Mouse (Mus musculus) testis, adult 2 months (tissue): ENCODE data around the gene Galnt3. TPM values are rescaled to one million over a fixed set of nuclear protein-coding genes. Genes with fewer than 3 reads are reported as not detected.

Source experiments
- H3K27ac ChIP-seq: fragments of 200-500 bp; 2 replicates; pipeline ENCODE4 v1.5.1; 2012; ENCODE audit warnings: low read depth, low read length; ENCODE audit not compliant: control insufficient read depth, insufficient read depth
- H3K27me3 ChIP-seq: fragments of 200-500 bp; 2 replicates; pipeline ENCODE4 v1.6.1; 2012; ENCODE audit warnings: mild to moderate bottlenecking, low read length, moderate library complexity; ENCODE audit not compliant: control insufficient read depth, insufficient read depth
- H3K36me3 ChIP-seq: fragments of 200-500 bp; 2 replicates; pipeline ENCODE4 v1.6.1; 2012; ENCODE audit warnings: mild to moderate bottlenecking, low read length; ENCODE audit not compliant: control insufficient read depth, insufficient read depth
- H3K4me1 ChIP-seq: fragments of 200-500 bp; 2 replicates; pipeline ENCODE4 v1.6.1; 2012; ENCODE audit warnings: low read length; ENCODE audit not compliant: control insufficient read depth, insufficient read depth
- H3K4me3 ChIP-seq: fragments of 200-500 bp; 2 replicates; pipeline ENCODE4 v1.5.1; 2012; ENCODE audit warnings: low read depth, mild to moderate bottlenecking, low read length, moderate library complexity, mixed read lengths; ENCODE audit not compliant: control insufficient read depth
- CTCF ChIP-seq: fragments of 200-500 bp; IDR thresholded peaks from 2 replicates; pipeline ENCODE4 v1.5.1; 2012; ENCODE audit warnings: low read depth, mild to moderate bottlenecking, inconsistent platforms, low read length, moderate library complexity; ENCODE audit not compliant: control insufficient read depth, insufficient read depth, insufficient replicate concordance
- POLR2A ChIP-seq: fragments of 200-500 bp; IDR thresholded peaks from 2 replicates; pipeline ENCODE4 v1.6.1; 2012; ENCODE audit warnings: low read depth, mild to moderate bottlenecking, inconsistent platforms, low read length, moderate library complexity; ENCODE audit not compliant: control insufficient read depth
- polyA plus RNA-seq: library from polyadenylated mRNA; depleted of rRNA; stranded (reverse); fragments of >200 nt; gene quantifications from 2 replicates; pipeline ENCODE4 v1.2.3, GENCODE M21; 2012; rRNA removed

The Galnt3 gene
- polyA plus RNA-seq, 1 experiment, result 83.9 TPM

DNA sequence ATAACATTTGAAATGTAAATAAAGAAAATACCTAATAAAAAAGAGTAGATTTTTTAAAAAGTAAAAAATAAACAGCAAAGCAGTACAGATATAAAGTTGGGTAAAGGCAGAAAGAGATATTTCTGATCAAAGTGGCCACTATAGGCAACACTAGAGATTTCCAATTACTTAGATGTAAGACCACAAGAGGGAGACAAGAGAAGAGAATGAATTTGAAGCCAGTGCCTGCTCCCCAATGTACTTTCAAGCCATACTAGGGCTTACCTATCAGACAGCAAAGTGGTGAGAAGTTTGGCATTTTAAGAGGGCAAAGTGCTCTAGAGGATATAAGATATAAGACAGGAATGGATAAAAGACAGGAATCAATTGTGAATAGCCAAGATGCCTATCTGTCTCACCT is 84.2 kb downstream of the Galnt3 start:
- peaks cover 9% of the 10 kb centered on the region for H3K4me1 ChIP-seq
- no peaks in the 10 kb centered on the region for H3K27me3 ChIP-seq
- H3K4me3 ChIP-seq, result no peak overlapping the region
- H3K36me3 ChIP-seq, result no peaks in the 10 kb centered on the region
- TF ChIP-seq CTCF (no peak), POLR2A (no peak)
- no peak overlapping the region for H3K27ac ChIP-seq

DNA sequence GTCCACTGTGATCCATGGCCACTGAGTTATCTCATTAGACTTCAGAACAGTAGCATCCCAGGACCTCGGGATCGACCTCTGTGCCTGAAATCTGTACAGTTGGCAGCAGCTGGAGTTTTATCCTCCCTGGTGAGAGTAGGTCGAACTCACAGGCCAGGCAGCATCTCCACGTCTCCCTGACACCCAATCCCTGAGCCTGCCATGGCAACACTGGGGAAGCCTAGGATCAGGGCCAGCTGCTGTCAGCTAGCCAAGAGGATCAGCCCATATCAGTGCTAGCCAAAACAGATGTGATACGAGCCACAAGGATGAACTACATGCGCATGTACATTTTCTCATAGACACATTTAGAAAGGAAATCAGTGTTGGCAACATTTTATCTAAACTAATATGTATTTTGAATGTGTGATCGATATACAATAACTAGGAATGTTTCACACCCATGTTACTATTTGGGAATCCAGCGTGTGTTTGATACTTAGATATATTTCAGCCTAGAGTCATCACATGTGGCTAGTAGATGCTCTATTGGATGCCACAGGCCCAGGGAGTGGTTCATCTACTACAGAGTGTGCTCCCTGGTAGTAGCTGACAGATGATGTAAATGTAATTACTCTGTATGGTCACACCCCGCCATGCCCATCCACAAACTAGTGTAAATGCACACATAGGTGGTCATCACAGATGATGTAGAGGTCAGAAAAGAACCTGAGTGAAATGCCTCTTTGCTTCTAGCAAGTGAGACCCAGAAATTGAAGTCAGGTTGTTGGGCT is 89.7 kb downstream of the Galnt3 start:
- Histone ChIP-seq H3K27me3 (no peaks in the 10 kb centered on the region), H3K36me3 (no peaks in the 10 kb centered on the region), H3K27ac (no peak overlapping the region), H3K4me1 (no peaks in the 10 kb centered on the region), H3K4me3 (no peak overlapping the region)
- no peak for TF ChIP-seq POLR2A
- TF ChIP-seq CTCF, result no peak

Other genes with a start within 250 kb of the Galnt3 start
- gene Ttc21b, start 131.6 kb upstream of the Galnt3 start, polyA plus RNA-seq, result 33.2 and 33.9 TPM in 2 replicates